Mouse (Mus musculus) forebrain, embryonic 14.5 days (tissue): Measurements from ENCODE around the gene Irf2. TPM values are rescaled to one million over a fixed set of nuclear protein-coding genes. Genes with fewer than 3 reads are reported as not detected.

Experiments used
- ATAC-seq: fragments of 200-750 bp; cut with Nextera tagmentation; 2 replicates; pipeline ENCODE4 v1.8.0; 2017; ENCODE audit warnings: mild to moderate bottlenecking, moderate library complexity
- DNase-seq: peaks from one replicate; pipeline ENCODE4 v3.0.0-alpha.2; 2015; ENCODE audit warnings: low spot score
- H3K27ac ChIP-seq: fragments of 300-500 bp; sonication (generic); 2 replicates; pipeline ENCODE4 v1.5.1; 2014; ENCODE audit warnings: low read depth, mild to moderate bottlenecking, control low read depth, low read length, moderate library complexity
- H3K27me3 ChIP-seq: fragments of 300-500 bp; sonication (generic); replicated peaks from 2 replicates; pipeline ENCODE4 v1.6.1; 2014; ENCODE audit warnings: low read length, control low read depth, mixed read lengths; ENCODE audit not compliant: control insufficient read depth, insufficient read depth
- H3K36me3 ChIP-seq: fragments of 300-500 bp; sonication (generic); 2 replicates; pipeline ENCODE4 v1.6.1; 2014; ENCODE audit warnings: low read length, control low read depth; ENCODE audit not compliant: control insufficient read depth, insufficient read depth
- H3K4me1 ChIP-seq: fragments of 300-500 bp; sonication (generic); 2 replicates; pipeline ENCODE4 v1.6.1; 2014; ENCODE audit warnings: antibody characterized with exemption, low read length, control low read depth; ENCODE audit not compliant: control insufficient read depth, insufficient read depth
- H3K4me2 ChIP-seq: fragments of 300-500 bp; sonication (generic); 2 replicates; pipeline ENCODE4 v1.6.1; 2014; ENCODE audit warnings: mild to moderate bottlenecking, control low read depth, low read length
- H3K4me3 ChIP-seq: fragments of 300-500 bp; sonication (generic); 2 replicates; pipeline ENCODE4 v1.5.1; 2014; ENCODE audit warnings: low read depth, low read length, control low read depth
- H3K9ac ChIP-seq: fragments of 300-500 bp; sonication (generic); 2 replicates; pipeline ENCODE4 v1.6.1; 2014; ENCODE audit warnings: mild to moderate bottlenecking, low read length, control low read depth, moderate library complexity
- H3K9me3 ChIP-seq: fragments of 300-500 bp; sonication (generic); replicated peaks from 2 replicates; pipeline ENCODE4 v1.6.1; 2016; ENCODE audit warnings: low read length, control low read depth, mixed read lengths; ENCODE audit not compliant: control insufficient read depth
- WGBS: fragments of 180-500 bp; shearing (Covaris S2); extraction: QIAGEN DNeasy Blood & Tissue Kit; methylation state at CpG from one replicate; pipeline ENCODE4 v1.1.7; 2014; 5-methylcytosine and 5-hydroxymethylcytosine counted together
- polyA plus RNA-seq: library from polyadenylated mRNA; unstranded; fragments of >200 nt; fragmentation: Nextera tagmentation; extraction: Ambion mirVana; gene quantifications from 2 replicates; pipeline ENCODE4 v1.2.1, GENCODE M21; 2014

Gene Irf2
- polyA plus RNA-seq, 1 experiment from 2014 or later = 6.2 TPM

DNA sequence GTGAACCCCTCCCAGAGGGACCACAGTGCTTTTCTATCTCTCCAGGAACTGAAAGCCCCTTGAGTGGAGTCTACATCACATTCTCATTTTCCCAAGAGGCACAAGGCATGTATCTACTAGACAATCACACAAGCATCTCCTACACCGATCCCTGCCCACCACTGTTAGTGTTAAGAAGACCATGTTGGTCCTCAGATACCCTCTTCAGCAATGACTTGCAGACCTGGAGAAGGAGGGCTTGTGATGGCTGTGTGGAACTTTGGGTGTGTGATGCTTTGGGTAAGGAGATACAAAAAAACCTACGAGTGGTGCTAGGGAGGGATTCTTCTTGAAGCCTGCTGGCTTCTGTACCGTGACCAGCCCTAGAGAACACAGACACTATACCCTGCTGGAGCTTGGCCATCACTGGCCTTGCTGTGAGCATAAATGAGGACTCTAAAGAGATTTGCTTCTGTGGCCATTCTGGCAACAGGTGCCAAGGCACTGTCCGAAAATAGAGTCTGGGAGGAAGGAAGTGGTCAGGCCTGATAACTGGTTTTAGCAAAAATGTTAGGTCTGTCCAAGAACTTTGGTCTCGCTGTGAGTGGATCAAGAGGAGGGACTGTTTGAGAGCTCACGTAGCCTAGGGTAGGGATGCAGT is 110.8 kb downstream of the Irf2 start:
- Histone ChIP-seq H3K4me1 (no peaks in the 10 kb centered on the region), H3K4me3 (no peak overlapping the region), H3K9me3 (no peaks in the 10 kb centered on the region), H3K27ac (no peak overlapping the region), H3K4me2 (no peak overlapping the region), H3K36me3 (peaks cover 9% of the 10 kb centered on the region; the same call in 1 of the 2 replicates), H3K9ac (no peak overlapping the region), H3K27me3 (no peaks in the 10 kb centered on the region)
- 93% methylated on average over 6 of the region's 6 CpGs for WGBS
- ATAC-seq (no peak), DNase-seq (no peak)

- H3K9me3 ChIP-seq = no peaks in the 10 kb centered on the region
- 94% methylated on average over 4 of the region's 4 CpGs for WGBS
- no peaks in the 10 kb centered on the region for H3K27me3 ChIP-seq
- DNase-seq = no peak
- no peak overlapping the region for H3K9ac ChIP-seq
- no peak overlapping the region for H3K27ac ChIP-seq
- H3K4me1 ChIP-seq = no peaks in the 10 kb centered on the region
- no peak overlapping the region for H3K4me2 ChIP-seq
- H3K36me3 ChIP-seq = peaks cover under 1% of the 10 kb centered on the region; the same call in 1 of the 2 replicates
- H3K4me3 ChIP-seq = no peak overlapping the region
- no peak for ATAC-seq
Measured at GRCm38 (mm10) chr8:46851560-46851959, 112.0 kb downstream of the Irf2 start.

GRCm38 (mm10) chr8:46852377-46852776 is 112.8 kb downstream of the Irf2 start:
- Histone ChIP-seq H3K27me3 (no peaks in the 10 kb centered on the region), H3K9ac (no peak overlapping the region), H3K4me3 (no peak overlapping the region), H3K36me3 (no peaks in the 10 kb centered on the region), H3K4me2 (no peak overlapping the region), H3K9me3 (no peaks in the 10 kb centered on the region), H3K27ac (no peak overlapping the region), H3K4me1 (no peaks in the 10 kb centered on the region)
- ATAC-seq = no peak
- no peak for DNase-seq
- whole genome bisulfite sequencing = 91% methylated on average over 11 of the region's 11 CpGs

- ATAC-seq (no peak), DNase-seq (peak; percentile 27)
- Histone ChIP-seq H3K27me3 (no peaks in the 10 kb centered on the region), H3K27ac (no peak overlapping the region), H3K9me3 (no peaks in the 10 kb centered on the region), H3K4me2 (no peak overlapping the region), H3K36me3 (no peaks in the 10 kb centered on the region), H3K9ac (no peak overlapping the region), H3K4me3 (no peak overlapping the region), H3K4me1 (no peaks in the 10 kb centered on the region)
- 33% methylated on average over 7 of the region's 7 CpGs for WGBS
Measured at GRCm38 (mm10) chr8:46859164-46859846, 119.8 kb downstream of the Irf2 start.

- no peaks in the 10 kb centered on the region for H3K9me3 ChIP-seq
- no peak overlapping the region for H3K27ac ChIP-seq
- H3K4me2 ChIP-seq = no peak overlapping the region
- no peaks in the 10 kb centered on the region for H3K27me3 ChIP-seq
- no peaks in the 10 kb centered on the region for H3K36me3 ChIP-seq
- H3K4me3 ChIP-seq = no peak overlapping the region
- H3K9ac ChIP-seq = no peak overlapping the region
- no peaks in the 10 kb centered on the region for H3K4me1 ChIP-seq
- WGBS = 59% methylated on average over 8 of the region's 8 CpGs
- ATAC-seq (no peak), DNase-seq (no peak)
Measured at GRCm38 (mm10) chr8:46859847-46860167, 120.3 kb downstream of the Irf2 start.

DNA sequence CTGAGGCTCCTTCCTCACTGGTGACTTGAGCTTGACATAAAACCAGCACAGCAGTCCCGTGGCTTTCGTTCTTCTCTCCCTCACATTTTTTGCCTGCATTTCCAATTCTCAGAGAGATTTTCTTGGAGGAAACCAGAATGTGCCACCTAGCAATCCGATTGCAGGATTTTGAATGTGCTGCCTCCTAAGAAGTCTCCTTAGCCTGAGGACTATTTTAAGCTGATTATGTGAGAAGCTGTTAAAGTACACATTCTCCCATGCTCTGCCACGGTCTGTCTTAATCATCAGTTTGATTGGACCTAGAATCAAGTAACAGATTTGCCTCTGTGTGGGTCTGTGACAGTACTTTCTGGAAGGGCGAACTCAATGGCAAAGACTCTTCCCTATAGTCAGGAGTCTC is 123.0 kb downstream of the Irf2 start:
- 94% methylated on average over 5 of the region's 5 CpGs for WGBS
- ATAC-seq (no peak), DNase-seq (no peak)
- Histone ChIP-seq H3K9ac (no peak overlapping the region), H3K27me3 (no peaks in the 10 kb centered on the region), H3K4me3 (no peak overlapping the region), H3K36me3 (no peaks in the 10 kb centered on the region), H3K4me1 (no peaks in the 10 kb centered on the region), H3K4me2 (no peak overlapping the region), H3K27ac (no peak overlapping the region), H3K9me3 (no peaks in the 10 kb centered on the region)

- no peak for ATAC-seq
- WGBS = 86% methylated on average over 1 of the region's 1 CpGs
- no peaks in the 10 kb centered on the region for H3K4me1 ChIP-seq
- H3K27ac ChIP-seq = no peak overlapping the region
- H3K9ac ChIP-seq = no peak overlapping the region
- no peaks in the 10 kb centered on the region for H3K36me3 ChIP-seq
- H3K9me3 ChIP-seq = no peaks in the 10 kb centered on the region
- no peak for DNase-seq
- no peak overlapping the region for H3K4me3 ChIP-seq
- H3K4me2 ChIP-seq = no peak overlapping the region
- H3K27me3 ChIP-seq = no peaks in the 10 kb centered on the region
Measured at GRCm38 (mm10) chr8:46865428-46865827, 125.9 kb downstream of the Irf2 start.

- Histone ChIP-seq H3K27ac (no peak overlapping the region), H3K27me3 (no peaks in the 10 kb centered on the region), H3K9me3 (no peaks in the 10 kb centered on the region), H3K9ac (no peak overlapping the region), H3K4me2 (no peak overlapping the region), H3K4me1 (no peaks in the 10 kb centered on the region), H3K4me3 (no peak overlapping the region), H3K36me3 (no peaks in the 10 kb centered on the region)
- no peak for ATAC-seq
- 57% methylated on average over 4 of the region's 4 CpGs for WGBS
- no peak for DNase-seq
Measured at GRCm38 (mm10) chr8:46867440-46867839, 127.9 kb downstream of the Irf2 start.

DNA sequence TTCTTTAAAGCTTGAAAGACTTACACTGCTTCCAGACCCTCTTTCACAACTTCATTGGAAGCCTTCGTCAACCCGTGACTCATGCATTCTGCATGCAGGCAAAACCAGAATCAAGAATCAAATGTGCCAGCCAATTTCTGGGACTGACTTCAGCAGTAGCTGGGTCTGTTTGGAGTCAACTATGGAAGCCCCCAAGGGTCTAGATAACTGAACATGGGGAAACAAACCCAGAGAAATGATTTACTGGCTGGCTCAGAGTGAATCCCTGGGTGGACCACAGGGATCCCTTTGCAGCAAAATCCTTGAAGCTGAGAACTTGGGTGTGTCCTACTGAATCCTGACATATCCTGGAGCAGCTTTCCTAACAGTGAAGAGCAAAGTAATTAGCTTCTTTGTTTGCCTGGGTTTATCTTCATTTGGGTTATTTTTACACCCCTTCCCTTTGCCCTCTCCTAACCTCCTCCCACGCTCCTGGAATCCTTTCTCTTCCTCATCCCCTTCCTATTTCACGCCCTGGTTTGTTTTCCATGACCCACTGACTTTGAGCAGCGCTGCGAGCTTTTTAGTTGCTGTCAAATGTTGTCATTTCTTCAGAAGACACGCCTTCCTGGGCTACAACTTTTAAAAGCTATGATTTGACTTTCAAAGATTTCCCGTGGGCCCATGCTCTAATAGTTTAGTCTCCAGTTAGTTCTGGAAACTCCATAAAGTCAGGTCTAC is 129.0 kb downstream of the Irf2 start:
- H3K9ac ChIP-seq = no peak overlapping the region
- no peak overlapping the region for H3K4me3 ChIP-seq
- 85% methylated on average over 8 of the region's 8 CpGs for WGBS
- H3K9me3 ChIP-seq = no peaks in the 10 kb centered on the region
- H3K27me3 ChIP-seq = no peaks in the 10 kb centered on the region
- no peaks in the 10 kb centered on the region for H3K4me1 ChIP-seq
- H3K36me3 ChIP-seq = no peaks in the 10 kb centered on the region
- ATAC-seq (no peak), DNase-seq (no peak)
- H3K27ac ChIP-seq = no peak overlapping the region
- no peak overlapping the region for H3K4me2 ChIP-seq
